ENCODE assay signal across 9 mouse cellular contexts in genomic region chr15:94601339-94601738, GRCm38 (mm10). TPM values are rescaled to one million over a fixed set of nuclear protein-coding genes. Genes with fewer than 3 reads are reported as not detected.
DNase-seq lines count a peak whose midpoint lies in the region; ATAC-seq lines count a peak whose summit lies in the region.
"Had no signal": no experiment of that assay in that cellular context is flagged by ENCODE, and none has a peak within 500 bp of the region (broad histone marks: within the 10 kb centered on the region; RNA-seq: fewer than 3 reads in every experiment).

No protein-coding gene starts in this region.

- no peak overlapping the region for H3K4me3 ChIP-seq in kidney, embryonic 14.5 days (ENCODE audit: low read length)
- H3K4me3 ChIP-seq: limb, embryonic 15.5 days had no signal

- no peak overlapping the region for H3K4me2 ChIP-seq in kidney, embryonic 14.5 days (replicated peaks; ENCODE audit: low read depth, low read length)
- H3K4me2 ChIP-seq: limb, embryonic 15.5 days had no signal

- WGBS in kidney, embryonic 14.5 days, result 27% methylated on average over 3 of the region's 3 CpGs

- no peaks in the 10 kb centered on the region for H3K9me3 ChIP-seq in kidney, embryonic 14.5 days (ENCODE audit: control insufficient read depth, low read length)
- H3K9me3 ChIP-seq: limb, embryonic 15.5 days had no signal

- H3K9ac ChIP-seq in kidney, embryonic 14.5 days (ENCODE audit: low read depth, low read length), result no peak overlapping the region
- H3K9ac ChIP-seq: limb, embryonic 15.5 days had no signal

- ATAC-seq in kidney, embryonic 14.5 days (ENCODE audit: low FRiP score, low TSS enrichment), result 0 out of 2 replicates have a peak, but pooled peaks have one; percentile 26
- ATAC-seq in megakaryocyte-erythroid progenitor cell, adult 5-6 weeks (replicated peaks; ENCODE audit: low FRiP score, low TSS enrichment, poor library complexity, severe bottlenecking), result peak; percentile 88
- ATAC-seq in erythroid progenitor cell, adult 5-6 weeks (replicated peaks; ENCODE audit: low FRiP score, poor library complexity, severe bottlenecking), result no peak

- no peaks in the 10 kb centered on the region for H3K36me3 ChIP-seq in kidney, embryonic 14.5 days (ENCODE audit: control insufficient read depth, insufficient read depth, low read length)
- H3K36me3 ChIP-seq: limb, embryonic 15.5 days had no signal

- DNase-seq in layer of hippocampus, adult 11-12 months (ENCODE audit: low spot score), result peak; percentile 33
- no peak for DNase-seq in layer of hippocampus, adult 9-11 months
- peak; percentile 82 for DNase-seq in CD4-positive, CD25-positive, alpha-beta regulatory T cell, adult 2 months (ENCODE audit: low read depth, low spot score)
- DNase-seq in T-cell, adult 2 months (ENCODE audit: low spot score), result peak; percentile 61
- DNase-seq in embryo, embryonic 10.5 days (ENCODE audit: low spot score), result peak; percentile 68

- no peak overlapping the region for H3K27ac ChIP-seq in kidney, embryonic 14.5 days (ENCODE audit: low read depth, low read length)
- H3K27ac ChIP-seq: limb, embryonic 15.5 days had no signal

- H3K27me3 ChIP-seq in kidney, embryonic 14.5 days (ENCODE audit: control insufficient read depth, insufficient read depth, low read length), result no peaks in the 10 kb centered on the region
- H3K27me3 ChIP-seq: limb, embryonic 15.5 days had no signal

- H3K4me1 ChIP-seq in kidney, embryonic 14.5 days (ENCODE audit: control insufficient read depth, insufficient read depth, low read length), result no peaks in the 10 kb centered on the region
- H3K4me1 ChIP-seq: limb, embryonic 15.5 days had no signal

RNA-seq across cellular contexts. Expression of gene Twf1, which starts 11.7 kb away (rescaled TPM):
- 67.7 and 86.5 TPM in 2 replicates for polyA plus RNA-seq in kidney, embryonic 14.5 days (2014; fragmentation: Nextera tagmentation; extraction: Ambion mirVana)
- 18.4 and 24.8 TPM in 2 replicates for total RNA-seq in megakaryocyte-erythroid progenitor cell, adult 5-6 weeks (2014; fragmentation: Nextera tagmentation)
- 23.7 and 29.5 TPM in 2 replicates for total RNA-seq in megakaryocyte-erythroid progenitor cell, adult 5-6 weeks (2017)
- 23.8 and 54.9 TPM in 2 replicates for total RNA-seq in erythroid progenitor cell, adult 5-6 weeks (2015; ENCODE audit: low replicate concordance)
- total RNA-seq in erythroid progenitor cell, adult 5-6 weeks (2017; ENCODE audit: low replicate concordance), result 8.9 and 14.9 TPM in 2 replicates

RNA-seq across cellular contexts. Expression of gene Tmem117, which starts 27.7 kb away (rescaled TPM):
- 4.4 and 6.5 TPM in 2 replicates for polyA plus RNA-seq in kidney, embryonic 14.5 days (2014; fragmentation: Nextera tagmentation; extraction: Ambion mirVana)
- not detected in 2 replicates for total RNA-seq in megakaryocyte-erythroid progenitor cell, adult 5-6 weeks (2014; fragmentation: Nextera tagmentation)
- total RNA-seq in megakaryocyte-erythroid progenitor cell, adult 5-6 weeks (2017), result not detected in 2 replicates
- not detected in 2 replicates for total RNA-seq in erythroid progenitor cell, adult 5-6 weeks (2015; ENCODE audit: low replicate concordance)
- not detected in 2 replicates for total RNA-seq in erythroid progenitor cell, adult 5-6 weeks (2017; ENCODE audit: low replicate concordance)

RNA-seq across cellular contexts. Expression of gene Irak4, which starts 57.9 kb away (rescaled TPM):
- polyA plus RNA-seq in kidney, embryonic 14.5 days (2014; fragmentation: Nextera tagmentation; extraction: Ambion mirVana), result 5.5 and 10.4 TPM in 2 replicates
- total RNA-seq in megakaryocyte-erythroid progenitor cell, adult 5-6 weeks (2014; fragmentation: Nextera tagmentation), result 4.0 and 5.4 TPM in 2 replicates
- total RNA-seq in megakaryocyte-erythroid progenitor cell, adult 5-6 weeks (2017), result 11.0 and 17.1 TPM in 2 replicates
- total RNA-seq in erythroid progenitor cell, adult 5-6 weeks (2015; ENCODE audit: low replicate concordance), result 5.4 and 8.6 TPM in 2 replicates
- 4.2 and 6.3 TPM in 2 replicates for total RNA-seq in erythroid progenitor cell, adult 5-6 weeks (2017; ENCODE audit: low replicate concordance)

RNA-seq across cellular contexts. Expression of gene Pus7l, which starts 58.0 kb away (rescaled TPM):
- 9.2 and 11.4 TPM in 2 replicates for polyA plus RNA-seq in kidney, embryonic 14.5 days (2014; fragmentation: Nextera tagmentation; extraction: Ambion mirVana)
- 13.2 TPM in 2 replicates for total RNA-seq in megakaryocyte-erythroid progenitor cell, adult 5-6 weeks (2014; fragmentation: Nextera tagmentation)
- 14.0 and 17.3 TPM in 2 replicates for total RNA-seq in megakaryocyte-erythroid progenitor cell, adult 5-6 weeks (2017)
- total RNA-seq in erythroid progenitor cell, adult 5-6 weeks (2015; ENCODE audit: low replicate concordance), result 0.84 TPM in 1 of 2 replicates, not detected in the other
- total RNA-seq in erythroid progenitor cell, adult 5-6 weeks (2017; ENCODE audit: low replicate concordance), result 0.91 and 1.7 TPM in 2 replicates
